27 mouse cellular contexts compared by ENCODE assay signal in the genomic region with DNA sequence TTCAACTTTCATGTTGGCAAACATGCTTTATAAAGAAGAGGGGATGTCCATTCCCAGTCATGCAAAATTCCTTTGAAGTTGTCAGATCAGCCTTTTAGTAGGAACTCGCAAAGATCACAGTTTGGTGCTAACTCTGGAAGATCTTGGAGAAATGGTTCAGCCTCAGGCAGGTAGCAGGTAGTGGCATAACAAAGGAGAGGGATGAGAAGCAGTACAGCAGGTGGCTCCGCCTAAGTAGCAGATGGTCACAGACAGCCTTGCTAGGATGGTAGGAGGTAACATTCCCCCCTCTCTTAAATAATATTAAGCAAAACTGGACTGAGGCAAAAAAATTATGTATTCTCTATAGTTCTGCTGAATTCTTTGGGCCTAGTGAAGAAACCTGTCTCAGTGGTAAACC. TPM values are rescaled to one million over a fixed set of nuclear protein-coding genes. Genes with fewer than 3 reads are reported as not detected.
A peak's percentile ranks its signal among the peaks of the same experiment; 100 is the strongest.
DNase-seq lines count a peak whose midpoint lies in the region; TF ChIP-seq lines count a peak whose summit lies in the region.
"Had no signal": no experiment of that assay in that cellular context is flagged by ENCODE, and none has a peak within 500 bp of the region (broad histone marks: within the 10 kb centered on the region; RNA-seq: fewer than 3 reads in every experiment).

No protein-coding gene starts in this region.

- H3K9me3 ChIP-seq in ES-Bruce4 (replicated peaks; ENCODE audit: control insufficient read depth, insufficient read depth, low read length, poor library complexity, severe bottlenecking) (peaks cover 12% of the 10 kb centered on the region), ES-E14 (ENCODE audit: control insufficient read depth, insufficient read depth, low read depth, low read length) (no peaks in the 10 kb centered on the region)
- H3K9me3 ChIP-seq: embryonic facial prominence, embryonic 12.5 days had no signal

- no peaks in the 10 kb centered on the region for H3K36me3 ChIP-seq in ES-Bruce4 (ENCODE audit: control insufficient read depth, insufficient read depth, low read length, poor library complexity, severe bottlenecking)
- no peaks in the 10 kb centered on the region for H3K36me3 ChIP-seq in ES-E14 (ENCODE audit: control insufficient read depth, insufficient read depth, low read length, poor library complexity, severe bottlenecking)
- H3K36me3 ChIP-seq: embryonic facial prominence, embryonic 10.5 days; embryonic facial prominence, embryonic 12.5 days; forebrain, embryonic 15.5 days had no signal

- peak; percentile 66; the same call in 1 of the 2 replicates for TF ChIP-seq EP300 in ES-Bruce4 (IDR thresholded peaks at IDR 0.05; ENCODE audit: insufficient read depth, low read depth, low read length)

- H3K4me1 ChIP-seq in ES-Bruce4 (ENCODE audit: control insufficient read depth, insufficient read depth, low read length) (no peaks in the 10 kb centered on the region), ES-E14 (ENCODE audit: control insufficient read depth in 2 of 2, insufficient read depth in 2 of 2, low read length in 2 of 2, poor library complexity in 1 of 2) (peaks cover 0 to 6% of the 10 kb centered on the region in 2 experiments; a peak in 1 of 4 replicates)
- H3K4me1 ChIP-seq: embryonic facial prominence, embryonic 10.5 days; embryonic facial prominence, embryonic 12.5 days; forebrain, embryonic 13.5 days; forebrain, embryonic 15.5 days had no signal

- no peak overlapping the region for H3K9ac ChIP-seq in ES-Bruce4 (ENCODE audit: low read depth, poor library complexity, severe bottlenecking)
- no peak overlapping the region for H3K9ac ChIP-seq in ES-E14 (ENCODE audit: insufficient read depth, low read depth, low read length, poor library complexity, severe bottlenecking)
- H3K9ac ChIP-seq: embryonic facial prominence, embryonic 12.5 days; forebrain, embryonic 13.5 days; forebrain, embryonic 15.5 days; forebrain, postnatal 0 days had no signal

- H3K4me3 ChIP-seq in ES-Bruce4 (ENCODE audit: low read depth, low read length) (no peak overlapping the region), ES-E14 (ENCODE audit: insufficient read depth in 1 of 2, low read depth in 1 of 2, low read length in 2 of 2, poor library complexity in 1 of 2, severe bottlenecking in 1 of 2) (no peak overlapping the region)
- H3K4me3 ChIP-seq: embryonic facial prominence, embryonic 10.5 days; embryonic facial prominence, embryonic 12.5 days; forebrain, embryonic 13.5 days; forebrain, embryonic 15.5 days had no signal

- no peak for TF ChIP-seq POLR2A in ES-Bruce4 (IDR thresholded peaks at IDR 0.05; ENCODE audit: insufficient read depth, low read length)

- DNase-seq in ES-E14 (ENCODE audit: low read depth, low spot score) = peak; percentile 46
- peak; percentile 77 for DNase-seq in ZHBTc4 (ENCODE audit: low read depth, low spot score)
- no peak for DNase-seq in adrenal gland, adult 8-10 months
- no peak for DNase-seq in layer of hippocampus, adult 9-10 months (ENCODE audit: low spot score)
- DNase-seq: adrenal gland, adult 2 months; adrenal gland, postnatal 14 days; adrenal gland, postnatal 36 days; B cell, adult 2 months; cerebellum, adult 11-12 months; cerebellum, adult 2 months; cerebellum, adult 9-10 months; cerebellum, postnatal 10 days; cerebellum, postnatal 25 days; forebrain, postnatal 0 days had no signal

- in situ Hi-C loops in ES-E14 (cut with MboI; ENCODE audit: low sequenced_read_pairs in 2 of 2, unreplicated experiment in 2 of 2) = no loop called here

- no peak for TF ChIP-seq CTCF in ES-Bruce4 (IDR thresholded peaks at IDR 0.05; ENCODE audit: low read depth, low read length)

- no peaks in the 10 kb centered on the region for H3K27me3 ChIP-seq in ES-Bruce4 (ENCODE audit: control insufficient read depth, insufficient read depth, low read length, poor library complexity, severe bottlenecking)
- H3K27me3 ChIP-seq: CH12.LX; embryonic facial prominence, embryonic 12.5 days; forebrain, embryonic 13.5 days; forebrain, embryonic 15.5 days; Patski had no signal

- no peak overlapping the region for H3K27ac ChIP-seq in ES-Bruce4 (ENCODE audit: insufficient read depth, low read length)
- peak overlapping the region; percentile 56; the same call in 1 of the 2 replicates for H3K27ac ChIP-seq in ES-E14 (ENCODE audit: insufficient read depth, low read depth, low read length, poor library complexity, severe bottlenecking)
- H3K27ac ChIP-seq: embryonic facial prominence, embryonic 10.5 days; embryonic facial prominence, embryonic 12.5 days; forebrain, embryonic 13.5 days; forebrain, embryonic 15.5 days had no signal

TF ChIP-seq in ES-E14, 5 proteins besides CTCF, POLR2A, EP300 and RAD21:
- TF ChIP-seq HCFC1 (IDR thresholded peaks at IDR 0.05; ENCODE audit: borderline replicate concordance, insufficient read depth, low read length) = no peak
- no peak for TF ChIP-seq ZC3H11A (IDR thresholded peaks at IDR 0.05; ENCODE audit: borderline replicate concordance, low read depth, low read length)
- no peak for TF ChIP-seq ZNF384 (IDR thresholded peaks at IDR 0.05; ENCODE audit: low read depth, low read length)
- TF ChIP-seq CHD2 (IDR thresholded peaks at IDR 0.05; ENCODE audit: low read depth, low read length) = no peak
- TF ChIP-seq MAFK (IDR thresholded peaks at IDR 0.05; ENCODE audit: insufficient read depth, low read depth, low read length) = no peak

RNA-seq across cellular contexts. Expression of a gene that starts 20.8 kb away (rescaled TPM):
- polyA plus RNA-seq in ES-Bruce4 (2011; ENCODE audit: insufficient read depth, insufficient read length, low read depth, missing spikeins) = not detected in 2 replicates
- total RNA-seq in ES-E14 (2012; rRNA removed) = not detected in 2 replicates
- not detected for total RNA-seq in adrenal gland, adult 8-10 months (2022)
- total RNA-seq: adrenal gland, adult 2 months; adrenal gland, postnatal 14 days; adrenal gland, postnatal 36 days; CH12.LX; forebrain, postnatal 0 days; MEL had no signal
- polyA plus RNA-seq: activated CD4-positive, CD25-positive, alpha-beta regulatory T cell, adult 4 months; adrenal gland, adult 2 months; CD4-positive, CD25-positive, alpha-beta regulatory T cell, adult 4 months; cerebellum, adult 2 months; cortical plate, adult 2 months; embryonic facial prominence, embryonic 10.5 days; embryonic facial prominence, embryonic 12.5 days; embryonic facial prominence, embryonic 14.5 days; forebrain, embryonic 11.5 days; forebrain, embryonic 13.5 days; forebrain, embryonic 15.5 days; forebrain, postnatal 0 days; Patski had no signal

RNA-seq across cellular contexts. Expression of a gene that starts 26.9 kb away (rescaled TPM):
- polyA plus RNA-seq in ES-Bruce4 (2011; ENCODE audit: insufficient read depth, insufficient read length, low read depth, missing spikeins) = not detected in 2 replicates
- total RNA-seq in ES-E14 (2012; rRNA removed) = not detected in 2 replicates
- total RNA-seq in adrenal gland, adult 8-10 months (2022) = not detected
- total RNA-seq: adrenal gland, adult 2 months; adrenal gland, postnatal 14 days; adrenal gland, postnatal 36 days; CH12.LX; forebrain, postnatal 0 days; MEL had no signal
- polyA plus RNA-seq: adrenal gland, adult 2 months; CD4-positive, CD25-positive, alpha-beta regulatory T cell, adult 4 months; cerebellum, adult 2 months; cortical plate, adult 2 months; embryonic facial prominence, embryonic 10.5 days; embryonic facial prominence, embryonic 12.5 days; embryonic facial prominence, embryonic 14.5 days; forebrain, embryonic 11.5 days; forebrain, embryonic 13.5 days; forebrain, embryonic 15.5 days; forebrain, postnatal 0 days; Patski had no signal

Comparison
In these comparisons a context has a peak if more than half of its experiments do, and no peak if none do; other contexts are left out.
1. DNase-seq: peak in ES-E14 (single experiment) and ZHBTc4 (single experiment); none in adrenal gland, adult 8-10 months (single experiment) and layer of hippocampus, adult 9-10 months (single experiment).